Mouse (Mus musculus) MN1 (cell line): ENCODE results near the gene Ranbp17.
"Not testable (repeated sequence)": the region's sequence is repeated elsewhere in the genome, so short reads cannot be mapped to it uniquely, and the experiment has no call there.

ENCODE experiments used
- DNase-seq: peaks from one replicate; pipeline ENCODE4 v3.0.0-alpha.2; 2016; ENCODE audit warnings: low spot score

Ranbp17 gene

GRCm38 (mm10) chr11:33513376-33513991 lies at the start of gene Ranbp17:
Gene Ranbp17, minus strand, starts transcription at chr11:33513746.
- peak; percentile 83 for DNase-seq

DNA sequence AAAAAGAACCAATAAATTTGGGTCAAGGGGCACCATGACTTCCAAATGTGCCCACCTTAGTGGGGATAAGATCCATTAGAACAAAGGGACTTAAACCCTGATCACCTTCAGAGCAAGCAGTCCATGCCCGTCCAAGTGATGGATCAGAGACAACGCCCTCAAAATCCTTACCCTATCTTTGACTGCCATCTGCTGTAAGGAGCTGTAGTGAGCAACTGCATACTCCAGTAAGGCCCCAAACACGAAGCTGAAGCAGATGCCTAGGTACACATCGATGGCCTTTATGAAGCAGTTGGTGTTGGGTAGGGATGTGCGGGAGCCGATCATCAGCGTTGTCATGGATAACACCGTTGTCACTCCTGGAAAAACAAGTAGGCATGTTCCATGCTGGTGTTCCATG lies 40.6 kb upstream of the Ranbp17 start:
- peak; percentile 74 for DNase-seq

GRCm38 (mm10) chr11:33550861-33551560 lies 37.5 kb upstream of the Ranbp17 start:
- DNase-seq: no peak

GRCm38 (mm10) chr11:33547386-33547785 lies 33.8 kb upstream of the Ranbp17 start:
- DNase-seq: peak; percentile 40

DNA sequence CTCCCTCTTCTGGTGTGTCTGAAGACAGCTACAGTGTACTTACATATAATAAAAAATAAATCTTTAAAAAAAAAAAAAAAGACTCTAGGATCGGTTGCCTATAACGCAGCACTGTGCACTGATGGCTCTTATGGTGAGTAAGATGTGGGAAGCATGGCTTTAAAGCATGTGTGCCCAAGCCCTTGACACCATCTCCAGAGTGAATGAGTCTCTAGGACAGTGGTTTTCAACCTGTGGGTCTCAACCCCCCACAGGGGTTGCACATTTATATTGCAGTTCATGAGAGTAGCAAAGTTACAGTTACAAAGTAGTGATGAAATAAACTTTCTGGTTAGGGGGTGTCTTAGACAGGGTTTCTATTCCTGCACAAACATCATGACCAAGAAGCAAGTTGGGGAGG lies 31.4 kb upstream of the Ranbp17 start:
- DNase-seq: no peak

- no peak for DNase-seq
These were observed 30.6 kb upstream of the Ranbp17 start for GRCm38 (mm10) chr11:33544121-33544520.

GRCm38 (mm10) chr11:33537390-33538125 lies 24.0 kb upstream of the Ranbp17 start:
- DNase-seq: no peak

- no peak for DNase-seq
These were observed 23.1 kb upstream of the Ranbp17 start for GRCm38 (mm10) chr11:33536636-33537035.

DNA sequence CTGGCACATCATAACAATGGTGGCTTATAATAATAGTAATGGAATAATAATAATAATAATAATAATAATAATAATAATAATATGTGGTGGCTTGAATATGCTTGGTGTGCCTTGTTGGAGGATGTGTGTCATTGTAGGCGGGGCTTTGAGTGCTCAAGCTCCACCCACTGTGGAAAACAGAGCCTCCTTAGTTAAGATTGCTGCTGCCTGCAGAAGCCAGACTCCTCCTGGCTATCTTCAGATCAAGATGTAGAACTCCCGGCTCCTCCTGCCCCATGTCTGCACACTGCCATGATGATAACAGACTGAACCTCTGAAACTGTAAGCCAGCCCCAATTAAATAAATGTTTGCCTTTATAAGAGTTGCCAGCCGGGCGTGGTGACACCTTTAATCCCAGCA lies 21.0 kb upstream of the Ranbp17 start:
- DNase-seq: no peak

GRCm38 (mm10) chr11:33533577-33533976 lies 20.0 kb upstream of the Ranbp17 start:
- no peak for DNase-seq

DNA sequence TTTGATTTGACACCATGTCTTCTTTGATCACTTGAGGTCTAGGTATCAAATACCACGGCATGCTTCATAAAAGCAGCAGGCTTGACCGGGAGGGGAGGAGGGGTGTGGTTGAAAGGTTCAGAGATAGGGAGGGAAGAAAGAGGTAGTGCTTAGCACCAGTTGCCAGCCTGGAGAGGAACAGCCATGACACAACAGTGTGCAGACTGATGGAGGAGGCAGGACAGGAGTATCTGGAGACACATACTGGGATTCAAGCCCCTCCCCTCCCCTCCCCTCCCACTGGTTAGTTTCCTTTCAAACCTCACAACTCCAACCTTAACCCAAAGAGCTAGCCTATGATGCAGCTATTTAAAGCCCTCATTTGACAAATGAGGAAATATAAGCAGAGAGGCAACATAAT lies 16.0 kb upstream of the Ranbp17 start:
- no peak for DNase-seq

- peak; percentile 97 for DNase-seq
These were observed 631 bp downstream of the Ranbp17 start for GRCm38 (mm10) chr11:33512854-33513375.

DNA sequence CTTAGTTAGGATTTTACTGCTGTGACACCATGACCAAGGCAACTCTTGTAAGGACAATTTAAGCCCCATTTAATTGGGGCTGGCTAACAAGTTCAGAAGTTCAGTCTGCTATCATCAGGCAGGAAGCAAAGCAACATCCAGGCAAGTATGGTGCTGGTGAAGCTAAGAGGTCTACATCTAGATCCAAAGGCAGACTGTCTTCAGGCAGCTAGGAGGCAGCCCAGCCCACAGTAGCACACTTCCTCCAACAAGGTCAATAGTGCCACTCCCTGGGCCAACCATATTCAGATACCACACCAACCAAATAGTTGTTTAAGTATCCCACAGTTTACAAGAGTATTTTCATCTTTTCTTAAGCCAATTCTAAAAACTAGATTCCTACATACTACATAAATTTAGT lies 4.1 kb downstream of the Ranbp17 start:
- DNase-seq: no peak

DNA sequence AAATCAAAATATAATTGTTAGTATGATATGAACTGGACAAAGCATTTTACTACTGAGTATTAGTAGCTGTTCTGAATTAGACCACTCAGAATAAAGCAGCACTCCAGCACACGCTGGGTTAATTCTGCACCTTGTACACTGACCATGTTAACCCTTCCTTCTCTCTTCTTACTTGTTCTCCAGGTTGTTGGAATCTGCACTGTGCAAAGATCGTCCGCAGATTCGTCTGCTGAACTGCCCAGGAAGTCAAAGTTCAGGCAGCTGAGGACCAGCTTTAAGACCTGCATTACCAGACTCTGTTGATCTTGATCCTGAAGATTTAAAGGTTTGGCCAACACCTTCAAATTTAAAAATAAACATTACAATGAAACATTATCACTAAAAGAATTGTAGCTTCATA lies 27.8 kb downstream of the Ranbp17 start:
- no peak for DNase-seq

GRCm38 (mm10) chr11:33480410-33480809 lies 33.1 kb downstream of the Ranbp17 start:
- DNase-seq: no peak

DNA sequence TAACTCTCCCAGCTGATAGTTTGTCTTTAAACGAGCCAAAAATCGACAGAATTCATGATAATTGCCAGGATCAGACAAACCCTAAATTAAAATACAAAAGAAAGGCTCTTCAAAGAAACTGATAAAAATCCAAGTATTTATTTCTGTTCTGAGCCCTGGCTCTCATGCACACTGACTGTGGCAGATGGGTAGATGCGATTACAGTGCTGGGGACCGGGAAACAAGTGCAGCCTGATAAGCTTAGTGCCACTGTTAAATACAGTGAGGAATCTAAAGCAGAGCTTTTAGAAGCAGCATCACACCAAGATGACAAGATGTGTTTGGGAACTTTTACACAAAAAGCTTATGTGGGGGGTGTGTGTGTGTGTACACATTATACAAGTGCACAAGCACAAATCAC lies 34.3 kb downstream of the Ranbp17 start:
- DNase-seq: no peak

GRCm38 (mm10) chr11:33476634-33477033 lies 36.9 kb downstream of the Ranbp17 start:
- DNase-seq: no peak

DNA sequence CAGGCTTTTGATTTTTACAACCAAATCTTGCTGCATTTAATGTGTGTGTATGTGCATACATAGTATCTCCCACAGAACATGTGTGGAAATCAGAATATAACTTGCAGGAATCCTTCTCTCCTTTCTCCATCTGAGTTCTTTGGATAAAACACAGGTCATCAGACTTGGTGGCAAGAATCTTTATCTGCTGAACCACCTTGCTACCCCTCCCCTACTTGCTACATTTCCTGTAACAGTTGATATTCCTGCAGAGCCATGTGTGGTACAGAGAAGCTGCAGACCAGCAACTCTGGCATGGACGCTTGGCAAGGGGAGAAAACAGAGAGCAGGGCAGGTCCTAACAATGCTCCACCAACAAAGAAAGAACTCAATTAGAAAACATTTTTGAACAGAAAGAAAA lies 52.4 kb downstream of the Ranbp17 start:
- no peak for DNase-seq

DNA sequence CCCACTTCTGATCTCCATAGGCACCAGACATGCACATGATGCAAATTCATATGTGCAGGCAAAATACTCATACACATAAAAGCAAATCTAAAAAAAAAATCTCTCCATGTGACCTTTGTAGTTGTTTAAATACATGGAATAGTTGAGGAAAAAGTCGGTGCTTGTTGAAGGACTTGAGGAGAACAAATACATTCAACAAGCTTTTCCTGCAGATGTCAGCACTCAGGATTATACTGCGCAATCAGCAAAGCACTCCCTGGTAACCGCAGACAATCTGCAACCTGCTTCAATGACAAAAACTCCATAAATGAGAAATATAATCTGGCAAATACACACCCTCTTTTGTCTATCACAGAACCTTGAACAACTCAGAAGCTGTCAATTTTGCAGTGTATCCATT lies 59.5 kb downstream of the Ranbp17 start:
- DNase-seq: no peak

- no peak for DNase-seq
These were observed 79.7 kb downstream of the Ranbp17 start for GRCm38 (mm10) chr11:33433813-33434212.

- DNase-seq: not testable (repeated sequence)
These were observed 85.3 kb downstream of the Ranbp17 start for GRCm38 (mm10) chr11:33428238-33428637.

DNA sequence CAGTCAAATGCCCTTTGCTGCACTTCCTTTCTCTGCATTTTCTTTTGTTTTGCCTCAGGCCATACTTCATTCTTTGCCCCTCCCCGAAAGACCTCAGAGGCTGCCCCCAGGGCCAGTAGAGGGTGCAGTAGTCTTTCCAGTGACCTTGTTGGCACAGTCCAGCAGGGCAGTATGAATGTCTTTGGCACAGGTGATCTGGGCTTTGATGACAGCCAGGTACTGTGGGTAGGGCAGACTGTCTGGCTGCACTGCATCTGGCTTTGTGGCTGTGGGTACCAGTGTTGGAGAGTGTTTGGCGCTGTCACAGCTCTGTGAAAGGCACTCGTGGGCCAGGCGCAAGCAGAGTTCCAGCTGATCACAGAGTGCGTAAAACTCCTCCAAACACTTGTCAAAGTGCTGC lies 85.8 kb downstream of the Ranbp17 start:
- not testable (repeated sequence) for DNase-seq

GRCm38 (mm10) chr11:33422226-33422625 lies 91.3 kb downstream of the Ranbp17 start:
- no peak for DNase-seq
